Mouse (Mus musculus): Measurements from ENCODE around the gene Unc119. TPM values are rescaled to one million over a fixed set of nuclear protein-coding genes. Genes with fewer than 3 reads are reported as not detected.

The Unc119 gene
- polyA plus RNA-seq, 2 experiments = 55.7 to 114 TPM

DNA sequence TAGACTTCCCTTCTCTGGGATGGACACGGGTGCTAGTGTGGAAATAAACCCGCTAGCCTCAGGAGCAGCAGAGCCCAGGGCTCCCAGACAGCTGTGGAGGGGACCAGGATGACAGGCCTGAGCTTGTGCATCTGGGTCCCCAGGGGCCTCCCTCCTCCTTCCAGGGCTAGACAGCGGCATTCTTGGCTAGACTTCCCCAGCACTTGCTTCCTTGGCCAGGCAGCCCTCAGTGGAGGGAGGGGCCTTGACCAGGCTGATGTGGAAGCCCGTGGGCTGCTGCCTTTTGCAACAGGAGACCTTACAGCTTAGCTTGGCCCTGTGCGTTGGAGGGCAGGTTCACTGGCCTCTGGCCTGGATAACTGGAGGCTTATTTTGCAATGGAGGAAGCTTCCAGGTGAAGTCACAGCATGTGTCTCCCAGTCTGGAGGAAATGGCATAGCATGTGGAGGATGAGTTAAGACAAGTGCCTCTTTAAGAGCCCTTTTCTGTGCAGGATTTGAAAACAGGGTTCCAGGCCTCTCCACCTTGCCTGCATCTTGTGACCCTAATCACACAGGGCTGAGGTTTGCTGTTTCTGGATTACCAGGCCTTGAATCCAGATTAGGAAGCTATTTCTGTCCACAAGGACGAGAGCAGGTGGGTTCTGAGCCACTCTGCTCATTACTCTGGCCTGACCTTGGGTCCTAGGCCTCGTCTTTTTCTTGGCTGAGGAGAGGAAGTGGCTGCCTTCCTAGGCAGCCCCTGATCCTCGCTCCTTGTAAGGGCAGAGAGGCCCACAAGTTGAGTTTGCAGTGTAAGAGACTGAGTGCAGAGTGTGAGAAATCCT, 1.8 kb downstream of the Unc119 start:
- WGBS = 52% methylated on average over 8 of the region's 8 CpGs
- H3K36me3 ChIP-seq (ENCODE audit: control insufficient read depth, insufficient read depth, low read length) = peaks cover 37% of the 10 kb centered on the region
- ATAC-seq (ENCODE audit: low FRiP score, low read depth) = no peak
- TF ChIP-seq POLR2A (IDR thresholded peaks at IDR 0.05; ENCODE audit: borderline replicate concordance, extremely low read depth, insufficient read depth, insufficient read length) = no peak
- no peak overlapping the region for H3K27ac ChIP-seq (replicated peaks; ENCODE audit: low read depth, low read length)
- no peak for DNase-seq (ENCODE audit: low spot score)
- H3K4me2 ChIP-seq (replicated peaks; ENCODE audit: low read depth, low read length, severe bottlenecking) = peak overlapping the region; percentile 84; the same call in 1 of the 2 replicates
- H3K27me3 ChIP-seq (ENCODE audit: control insufficient read depth, insufficient read depth, low read length) = no peaks in the 10 kb centered on the region
- no peaks in the 10 kb centered on the region for H3K9me3 ChIP-seq (ENCODE audit: control insufficient read depth, low read length)
- H3K9ac ChIP-seq (ENCODE audit: low read depth, low read length, severe bottlenecking) = no peak overlapping the region; the same call in 1 of the 2 replicates
- no peak overlapping the region for H3K4me3 ChIP-seq (replicated peaks; ENCODE audit: low read length)
- H3K4me1 ChIP-seq (ENCODE audit: control insufficient read depth, insufficient read depth, low read length) = peaks cover 29% of the 10 kb centered on the region

DNA sequence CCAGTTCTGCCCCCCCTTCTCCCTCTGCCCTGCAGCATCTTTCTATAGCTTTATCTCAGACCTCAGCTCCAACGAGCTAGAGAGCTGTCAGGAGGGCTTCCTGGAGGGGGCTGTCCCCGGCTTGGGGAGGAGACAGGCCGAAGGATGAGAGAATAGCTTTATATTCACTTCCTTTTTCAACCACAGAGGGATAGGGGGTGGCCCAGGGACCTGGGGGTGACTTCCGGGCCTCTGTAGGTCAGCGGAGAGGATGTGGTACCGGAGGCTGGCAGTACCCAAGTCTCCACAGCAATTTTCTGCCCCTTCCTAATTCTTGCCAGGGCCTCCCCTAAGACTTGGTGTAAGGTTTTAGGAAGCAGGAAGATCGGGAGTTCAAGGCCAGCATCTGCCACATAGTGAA, 2.5 kb downstream of the Unc119 start:
- Histone ChIP-seq H3K4me3 (replicated peaks; ENCODE audit: low read length) (no peak overlapping the region), H3K9me3 (ENCODE audit: control insufficient read depth, low read length) (no peaks in the 10 kb centered on the region), H3K4me1 (ENCODE audit: control insufficient read depth, insufficient read depth, low read length) (peaks cover 29% of the 10 kb centered on the region), H3K36me3 (ENCODE audit: control insufficient read depth, insufficient read depth, low read length) (peaks cover 35% of the 10 kb centered on the region), H3K27ac (replicated peaks; ENCODE audit: low read depth, low read length) (no peak overlapping the region), H3K27me3 (ENCODE audit: control insufficient read depth, insufficient read depth, low read length) (no peaks in the 10 kb centered on the region), H3K9ac (ENCODE audit: low read depth, low read length, severe bottlenecking) (no peak overlapping the region), H3K4me2 (replicated peaks; ENCODE audit: low read depth, low read length, severe bottlenecking) (no peak overlapping the region)
- no peak for TF ChIP-seq POLR2A (IDR thresholded peaks at IDR 0.05; ENCODE audit: borderline replicate concordance, extremely low read depth, insufficient read depth, insufficient read length)
- ATAC-seq (ENCODE audit: low FRiP score, low read depth) = no peak
- WGBS = 93% methylated on average over 7 of the region's 7 CpGs
- DNase-seq (ENCODE audit: low spot score) = no peak

DNA sequence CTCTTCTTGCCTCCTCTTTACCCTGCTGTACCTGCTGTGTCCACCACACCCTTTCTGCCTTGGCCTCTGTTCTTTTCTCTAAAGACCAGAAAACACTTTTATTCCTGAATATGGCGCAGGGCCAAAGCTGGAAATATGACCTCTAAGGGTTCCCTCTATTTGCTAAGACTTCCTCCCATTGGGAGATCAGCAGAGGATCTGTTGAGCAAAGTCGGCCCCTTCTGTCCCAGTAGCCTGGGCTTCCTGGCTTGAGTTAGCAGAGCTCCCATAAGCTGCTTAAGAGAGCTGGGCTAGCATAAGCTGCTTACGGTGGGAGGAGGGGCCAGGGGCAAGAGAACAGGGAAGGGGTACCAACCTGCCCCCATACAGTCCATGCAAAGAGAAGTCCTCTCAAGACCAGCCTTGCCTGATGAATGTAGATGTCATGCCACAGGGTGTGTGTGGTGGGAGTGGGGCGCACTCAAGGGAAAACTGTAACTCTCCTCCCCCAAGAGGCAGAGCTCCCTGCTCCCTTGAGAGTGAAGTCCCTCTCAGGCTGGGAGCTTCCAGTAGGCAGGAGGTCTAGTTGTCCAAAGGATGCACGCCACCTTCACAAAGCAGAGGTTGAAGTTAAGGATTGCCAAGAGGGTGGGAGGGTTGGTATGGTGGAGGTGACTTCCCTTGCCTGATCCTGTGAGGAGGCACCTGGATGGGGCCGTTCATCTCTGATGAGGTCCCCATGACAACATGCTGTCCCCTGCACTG, 3.2 kb downstream of the Unc119 start:
- no peak for ATAC-seq (ENCODE audit: low FRiP score, low read depth)
- Histone ChIP-seq H3K27me3 (ENCODE audit: control insufficient read depth, insufficient read depth, low read length) (no peaks in the 10 kb centered on the region), H3K9me3 (ENCODE audit: control insufficient read depth, low read length) (no peaks in the 10 kb centered on the region), H3K4me2 (replicated peaks; ENCODE audit: low read depth, low read length, severe bottlenecking) (no peak overlapping the region), H3K4me1 (ENCODE audit: control insufficient read depth, insufficient read depth, low read length) (peaks cover 29% of the 10 kb centered on the region), H3K36me3 (ENCODE audit: control insufficient read depth, insufficient read depth, low read length) (peaks cover 29% of the 10 kb centered on the region), H3K27ac (replicated peaks; ENCODE audit: low read depth, low read length) (no peak overlapping the region), H3K9ac (ENCODE audit: low read depth, low read length, severe bottlenecking) (no peak overlapping the region), H3K4me3 (replicated peaks; ENCODE audit: low read length) (no peak overlapping the region)
- no peak for DNase-seq (ENCODE audit: low spot score)
- TF ChIP-seq POLR2A (IDR thresholded peaks at IDR 0.05; ENCODE audit: borderline replicate concordance, extremely low read depth, insufficient read depth, insufficient read length) = no peak
- WGBS = 78% methylated on average over 6 of the region's 6 CpGs

- WGBS = 92% methylated on average over 10 of the region's 10 CpGs
Observed at GRCm38 (mm10) chr11:78347070-78347754, 3.9 kb downstream of the Unc119 start.

GRCm38 (mm10) chr11:78347908-78348307, 4.6 kb downstream of the Unc119 start:
- no peak overlapping the region for H3K9ac ChIP-seq (ENCODE audit: low read depth, low read length, severe bottlenecking)
- H3K27me3 ChIP-seq (ENCODE audit: control insufficient read depth, insufficient read depth, low read length) = no peaks in the 10 kb centered on the region
- TF ChIP-seq POLR2A (IDR thresholded peaks at IDR 0.05; ENCODE audit: borderline replicate concordance, extremely low read depth, insufficient read depth, insufficient read length) = no peak
- H3K4me1 ChIP-seq (ENCODE audit: control insufficient read depth, insufficient read depth, low read length) = peaks cover 26% of the 10 kb centered on the region
- ATAC-seq (ENCODE audit: low FRiP score, low read depth) (no peak), DNase-seq (ENCODE audit: low spot score) (no peak)
- WGBS = 79% methylated on average over 7 of the region's 9 CpGs
- no peak overlapping the region for H3K27ac ChIP-seq (replicated peaks; ENCODE audit: low read depth, low read length)
- peaks cover 27% of the 10 kb centered on the region for H3K36me3 ChIP-seq (ENCODE audit: control insufficient read depth, insufficient read depth, low read length)
- H3K4me2 ChIP-seq (replicated peaks; ENCODE audit: low read depth, low read length, severe bottlenecking) = no peak overlapping the region
- H3K4me3 ChIP-seq (replicated peaks; ENCODE audit: low read length) = no peak overlapping the region
- H3K9me3 ChIP-seq (ENCODE audit: control insufficient read depth, low read length) = no peaks in the 10 kb centered on the region

More at GRCm38 (mm10) chr11:78347070-78347754, 3.9 kb downstream of the Unc119 start:
- DNase-seq (ENCODE audit: low spot score) = peak; percentile 77
- H3K27me3 ChIP-seq (ENCODE audit: control insufficient read depth, insufficient read depth, low read length) = no peaks in the 10 kb centered on the region
- H3K36me3 ChIP-seq (ENCODE audit: control insufficient read depth, insufficient read depth, low read length) = peaks cover 27% of the 10 kb centered on the region
- peaks cover 29% of the 10 kb centered on the region for H3K4me1 ChIP-seq (ENCODE audit: control insufficient read depth, insufficient read depth, low read length)
- H3K27ac ChIP-seq (replicated peaks; ENCODE audit: low read depth, low read length) = no peak overlapping the region
- no peak for TF ChIP-seq POLR2A (IDR thresholded peaks at IDR 0.05; ENCODE audit: borderline replicate concordance, extremely low read depth, insufficient read depth, insufficient read length)
- no peak overlapping the region for H3K4me2 ChIP-seq (replicated peaks; ENCODE audit: low read depth, low read length, severe bottlenecking)
- H3K4me3 ChIP-seq (replicated peaks; ENCODE audit: low read length) = no peak overlapping the region
- ATAC-seq (ENCODE audit: low FRiP score, low read depth) = no peak
- H3K9me3 ChIP-seq (ENCODE audit: control insufficient read depth, low read length) = no peaks in the 10 kb centered on the region
- no peak overlapping the region for H3K9ac ChIP-seq (ENCODE audit: low read depth, low read length, severe bottlenecking)

All from limb, embryonic 14.5 days (tissue).